Mouse (Mus musculus): ENCODE results near the gene Kdm7a.

Kdm7a gene

GRCm38 (mm10) chr6:39206581-39207461, at the start of gene Kdm7a:
Gene Kdm7a (minus strand): TSS chr6:39206789.
- peak; percentile 66 to 82 for DNase-seq (ENCODE audit: low spot score in 2 of 2)

GRCm38 (mm10) chr6:39255271-39255670, 48.7 kb upstream of the Kdm7a start:
- no peak for DNase-seq (ENCODE audit: low spot score in 2 of 2)

GRCm38 (mm10) chr6:39250055-39250454, 43.5 kb upstream of the Kdm7a start:
- DNase-seq (ENCODE audit: low spot score in 2 of 2) = no peak

- no peak for DNase-seq (ENCODE audit: low spot score in 2 of 2)
Observed at GRCm38 (mm10) chr6:39249176-39249770, 42.7 kb upstream of the Kdm7a start.

DNA sequence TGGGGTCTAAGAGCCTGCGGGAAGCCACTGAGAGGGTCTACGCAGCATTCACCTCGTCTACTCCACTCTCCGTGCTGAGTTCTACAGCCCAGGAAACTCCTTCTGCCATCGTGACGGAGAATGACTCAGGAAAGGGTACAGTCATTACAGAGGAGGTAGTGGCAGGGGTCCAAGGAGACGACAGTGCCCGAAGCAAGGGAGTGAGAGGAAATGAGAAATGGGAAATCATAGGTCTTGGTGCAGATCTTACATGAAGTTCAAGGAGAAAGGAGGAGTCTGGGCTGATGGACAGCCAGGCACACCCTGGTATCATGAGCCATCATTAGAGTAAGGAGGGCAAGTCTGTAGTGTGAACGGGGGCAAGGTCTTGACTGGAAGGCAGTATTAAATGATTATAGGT, 37.5 kb upstream of the Kdm7a start:
- DNase-seq (ENCODE audit: low spot score in 2 of 2) = no peak

DNA sequence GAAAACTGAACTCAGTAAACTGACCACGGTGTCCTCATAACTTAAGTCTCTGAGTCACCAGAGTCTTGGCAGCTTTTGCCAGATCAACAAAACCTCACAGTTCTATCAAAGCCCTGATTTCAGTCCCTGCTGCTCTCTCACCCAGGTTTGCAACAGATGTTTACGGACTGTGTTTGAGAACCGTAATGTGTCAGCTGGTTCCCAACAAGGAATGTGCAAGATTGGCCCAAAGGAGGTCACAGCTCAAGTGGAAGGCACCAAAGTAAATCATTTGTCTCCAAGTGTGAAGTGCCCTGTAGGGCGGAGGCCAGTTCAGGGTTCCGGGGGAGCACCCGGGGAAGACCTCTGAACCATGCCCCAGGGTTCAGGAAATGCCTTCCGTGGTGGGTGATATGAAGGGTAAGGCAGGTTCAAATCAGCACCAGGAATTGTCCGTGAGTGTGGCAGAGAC, 36.9 kb upstream of the Kdm7a start:
- DNase-seq (ENCODE audit: low spot score in 2 of 2) = no peak

DNA sequence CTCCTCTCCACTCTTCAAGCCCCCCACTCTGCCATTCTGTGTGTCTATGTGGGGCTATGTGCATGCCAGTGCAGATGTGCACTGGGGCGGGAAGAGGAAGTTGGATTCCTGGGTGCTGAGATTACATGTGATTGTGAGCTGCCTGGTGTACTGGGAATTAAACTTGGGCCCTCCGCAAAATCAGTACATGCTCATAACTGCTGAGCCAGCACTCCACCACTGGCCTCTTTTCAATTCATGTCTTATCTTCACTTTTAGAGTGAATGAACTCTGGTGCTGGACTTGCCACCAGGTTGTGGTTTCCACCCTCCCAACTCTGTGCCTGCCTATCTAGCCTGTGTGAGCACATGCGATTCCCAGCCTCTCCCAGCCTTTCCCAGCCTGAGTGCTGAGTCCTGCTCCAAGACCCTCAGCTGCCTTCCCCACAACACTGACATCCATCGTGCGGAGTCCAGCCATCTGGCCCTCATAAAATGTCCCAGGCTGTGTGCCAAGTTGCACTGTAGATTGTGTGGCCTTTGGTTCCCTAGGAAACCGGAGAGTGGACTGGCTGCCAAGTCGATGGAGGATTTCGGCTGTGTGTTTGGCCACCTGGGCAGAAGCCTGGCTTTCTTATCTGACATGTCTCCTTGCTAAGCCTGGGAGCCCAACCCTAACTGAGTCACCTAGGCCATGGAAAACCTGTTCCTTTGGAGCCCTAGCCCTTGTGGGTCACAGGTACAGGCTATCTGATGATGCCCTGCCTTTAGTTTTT, 36.3 kb upstream of the Kdm7a start:
- no peak for DNase-seq (ENCODE audit: low spot score in 2 of 2)

DNA sequence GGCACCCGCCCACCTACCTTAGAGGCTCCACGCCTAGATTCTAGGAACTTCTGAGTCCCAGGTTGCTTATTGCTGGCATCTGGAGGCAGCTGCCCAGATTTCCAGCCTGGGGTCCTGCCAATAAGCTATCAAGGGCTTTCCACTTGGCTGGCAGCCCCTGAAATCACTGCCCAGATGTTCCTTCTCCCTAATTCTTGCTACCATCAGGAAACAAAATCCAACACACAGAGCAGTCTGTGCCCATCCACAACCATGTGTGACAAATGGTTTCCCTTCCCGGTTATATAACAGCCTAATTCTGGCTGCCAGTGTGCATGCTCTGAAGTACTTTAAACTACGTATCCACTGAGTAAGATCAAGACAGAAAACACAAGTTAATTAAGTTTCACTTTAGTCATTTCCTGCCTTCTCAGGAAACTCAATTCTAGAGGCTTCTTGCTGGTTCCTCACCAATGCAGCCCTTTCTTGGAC, 34.9 kb upstream of the Kdm7a start:
- no peak for DNase-seq (ENCODE audit: low spot score in 2 of 2)

DNA sequence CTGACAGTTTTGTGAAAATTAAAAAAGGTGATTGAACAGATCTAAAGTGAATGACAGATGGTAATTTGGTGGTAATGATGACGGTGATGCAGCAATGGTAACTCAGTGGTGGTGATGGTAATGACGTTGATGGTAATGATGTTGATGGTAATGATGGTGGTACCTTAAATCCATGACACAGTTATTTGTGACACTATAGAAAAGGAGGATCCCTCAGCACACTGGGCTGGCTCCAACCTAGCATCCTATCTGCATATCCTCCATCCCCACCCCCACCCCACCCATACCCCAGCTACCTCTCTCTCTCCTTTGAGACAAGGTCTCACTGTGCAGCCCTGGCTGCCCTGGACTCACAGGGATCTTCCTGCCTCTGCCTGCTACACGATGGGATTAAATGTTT, 34.4 kb upstream of the Kdm7a start:
- DNase-seq (ENCODE audit: low spot score in 2 of 2) = no peak

- no peak for DNase-seq (ENCODE audit: low spot score in 2 of 2)
Observed at GRCm38 (mm10) chr6:39237887-39238286, 31.3 kb upstream of the Kdm7a start.

- no peak for DNase-seq (ENCODE audit: low spot score in 2 of 2)
Observed at GRCm38 (mm10) chr6:39232617-39233016, 26.0 kb upstream of the Kdm7a start.

DNA sequence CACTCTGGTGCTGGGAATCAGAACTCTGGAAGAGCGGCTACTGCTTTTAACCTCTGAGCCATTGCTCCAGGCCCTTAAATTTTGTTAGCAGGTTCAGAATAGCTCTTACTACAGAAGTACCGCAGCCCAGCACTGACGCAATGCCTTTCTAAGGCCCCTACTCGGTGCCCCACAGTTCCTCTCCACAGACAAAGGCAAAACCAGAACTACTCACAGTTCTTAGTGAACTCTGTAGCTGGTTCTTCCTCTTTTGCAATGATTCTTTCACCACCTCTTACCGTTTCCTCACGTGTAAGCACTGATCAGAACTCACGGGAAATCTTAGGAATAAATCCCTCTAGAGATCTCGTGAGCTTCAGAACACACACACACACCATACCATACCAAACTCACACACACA, 24.1 kb upstream of the Kdm7a start:
- DNase-seq (ENCODE audit: low spot score in 2 of 2) = no peak

- no peak for DNase-seq (ENCODE audit: low spot score in 2 of 2)
Observed at GRCm38 (mm10) chr6:39226610-39226955, 20.0 kb upstream of the Kdm7a start.

GRCm38 (mm10) chr6:39225876-39226609, 19.5 kb upstream of the Kdm7a start:
- DNase-seq (ENCODE audit: low spot score in 2 of 2) = no peak

DNA sequence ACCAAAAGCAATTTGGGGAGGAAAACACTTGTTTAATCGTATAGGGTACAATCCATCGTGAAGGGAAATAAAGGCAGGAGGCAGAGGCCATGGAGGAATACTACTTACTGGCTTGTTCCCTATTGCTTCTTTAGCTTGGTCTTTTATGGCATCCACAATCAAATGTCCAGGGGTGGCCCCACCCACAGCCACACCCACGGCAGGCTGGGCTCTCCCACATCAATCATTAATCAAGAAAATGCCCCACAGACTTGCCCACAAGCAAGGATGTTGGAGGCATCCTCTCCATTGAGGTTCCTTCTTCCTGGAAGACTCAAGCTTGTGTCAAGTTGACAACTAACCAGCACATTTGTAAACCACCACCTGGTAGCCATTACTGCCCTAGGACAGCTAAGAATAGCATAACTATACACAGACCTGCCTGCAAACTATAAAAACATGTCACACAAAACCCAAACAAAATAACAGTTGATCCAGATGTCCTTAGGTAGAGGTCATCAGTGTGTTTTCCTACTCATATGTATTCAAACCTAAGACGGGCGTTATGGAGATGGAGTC, 16.8 kb upstream of the Kdm7a start:
- DNase-seq (ENCODE audit: low spot score in 2 of 2) = no peak

DNA sequence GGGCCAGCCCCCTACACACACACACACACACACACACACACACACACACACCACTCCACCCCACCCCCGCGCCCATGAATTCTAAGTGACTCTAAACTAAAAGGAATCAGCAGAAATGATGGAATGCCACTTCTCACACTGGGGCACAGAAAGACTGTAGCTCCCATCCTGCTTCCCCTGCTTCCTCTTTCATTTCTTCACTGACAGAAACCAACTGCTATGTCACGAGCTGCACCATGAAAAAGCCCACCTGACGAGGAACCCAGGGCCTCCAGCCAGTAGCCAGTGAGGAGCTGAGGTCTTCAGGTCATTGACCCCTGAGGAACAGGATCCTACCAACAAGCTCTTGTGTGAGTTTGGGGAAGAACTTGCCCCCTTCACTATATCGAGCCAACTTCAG, 15.9 kb upstream of the Kdm7a start:
- no peak for DNase-seq (ENCODE audit: low spot score in 2 of 2)

DNA sequence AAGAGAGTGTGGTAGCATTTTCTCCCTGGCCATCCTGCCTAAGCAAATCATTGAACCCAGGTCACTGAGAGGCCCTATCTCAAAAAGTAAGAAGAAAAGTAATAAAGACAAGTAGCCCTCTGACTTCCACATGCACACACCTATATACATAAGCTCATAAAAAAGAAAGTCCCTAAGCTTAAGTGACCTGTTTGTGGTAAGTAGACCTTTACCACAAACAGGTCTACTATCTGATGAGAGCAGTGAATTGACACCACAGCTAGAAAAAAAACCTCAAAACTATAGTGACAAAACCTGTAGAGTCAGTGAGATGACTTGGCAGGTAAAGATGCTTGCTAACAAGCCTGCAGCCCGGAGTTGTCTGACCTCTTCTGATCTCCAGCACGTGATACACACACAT, 11.4 kb upstream of the Kdm7a start:
- DNase-seq (ENCODE audit: low spot score in 2 of 2) = no peak

DNA sequence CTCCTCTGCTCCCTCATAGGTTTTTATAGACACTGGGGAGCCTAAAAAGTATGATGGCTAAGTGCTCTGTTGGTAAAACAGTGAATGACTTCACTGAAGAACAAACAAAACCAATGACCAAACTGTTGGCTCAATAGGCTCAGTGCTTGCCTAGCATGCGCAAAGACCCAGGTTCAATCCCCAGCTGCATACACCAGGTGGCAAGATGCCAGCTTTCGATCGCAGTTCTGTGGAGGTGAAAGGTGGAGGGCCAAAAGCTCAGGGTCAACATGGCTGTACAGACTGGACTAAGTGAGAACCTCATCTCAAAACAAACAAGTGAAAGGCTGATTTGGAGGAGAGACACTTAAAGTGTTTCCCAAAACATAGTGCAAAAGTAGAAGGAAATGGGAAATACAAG, 10.5 kb upstream of the Kdm7a start:
- DNase-seq (ENCODE audit: low spot score in 2 of 2) = no peak

DNA sequence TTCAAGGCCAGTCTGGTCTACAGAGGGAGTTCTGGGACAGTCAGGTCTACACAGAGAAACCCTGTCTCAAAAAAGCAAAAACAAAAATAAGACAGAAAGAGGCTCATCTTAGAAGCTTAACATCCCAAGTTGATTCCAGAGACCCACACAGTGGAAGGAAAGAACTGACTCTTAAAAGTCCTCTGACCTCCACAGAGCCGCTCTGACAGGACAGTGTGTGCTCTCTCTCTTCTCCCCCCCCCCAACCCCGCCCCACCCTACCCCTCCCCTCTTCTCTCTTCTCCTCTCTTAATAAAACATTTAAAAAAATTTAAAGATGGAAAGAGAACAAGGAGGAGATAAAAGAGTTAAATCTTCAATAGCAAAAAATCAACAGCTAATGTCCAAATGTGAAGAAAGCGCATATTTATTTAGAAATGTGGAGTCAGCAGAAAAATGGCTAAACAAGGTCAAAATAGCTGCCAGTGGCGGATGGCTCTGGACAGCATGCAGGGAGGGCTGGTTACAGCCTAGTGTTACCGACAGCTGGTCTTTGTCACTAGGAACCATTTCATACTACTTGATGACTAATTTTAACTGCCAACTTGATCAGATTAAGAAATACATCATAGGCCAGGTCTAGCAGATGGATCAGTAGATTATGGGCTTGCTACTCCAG, 8.5 kb upstream of the Kdm7a start:
- DNase-seq (ENCODE audit: low spot score in 2 of 2) = no peak

GRCm38 (mm10) chr6:39209677-39210076, 3.1 kb upstream of the Kdm7a start:
- no peak for DNase-seq (ENCODE audit: low spot score in 2 of 2)

GRCm38 (mm10) chr6:39208181-39208580, 1.6 kb upstream of the Kdm7a start:
- no peak for DNase-seq (ENCODE audit: low spot score in 2 of 2)

All from spleen, postnatal 14 days (tissue).